Mouse (Mus musculus) erythroblast, adult 5-6 weeks (primary cell): ENCODE measurements around the gene Hipk1. TPM values are rescaled to one million over a fixed set of nuclear protein-coding genes. Genes with fewer than 3 reads are reported as not detected.

ENCODE experiments used
- ATAC-seq: replicated peaks from 2 replicates; pipeline ENCODE4 v1.8.0; 2016; ENCODE audit warnings: moderate number of reproducible peaks, mild to moderate bottlenecking, moderate TSS enrichment, inconsistent platforms; ENCODE audit not compliant: poor library complexity, low FRiP score, severe bottlenecking
- total RNA-seq, 2 experiments: library from RNA; stranded (forward) in 1 of 2; stranded (reverse) in 1 of 2; fragments of 150-400 nt in 1 of 2; fragments of 200-764, 138-1000 nt in 1 of 2; gene quantifications; 2 replicates each; pipeline versions ENCODE4 v1.2.3 to v1.2.4; 2015 to 2017; ENCODE audit warnings: low replicate concordance in 2 of 2

The Hipk1 gene
- total RNA-seq, 2 experiments from 2014 or later, result 491 to 752 TPM

- ATAC-seq, result no peak
Measured at GRCm38 (mm10) chr3:103726642-103727041, 64.7 kb downstream of the Hipk1 start.

DNA sequence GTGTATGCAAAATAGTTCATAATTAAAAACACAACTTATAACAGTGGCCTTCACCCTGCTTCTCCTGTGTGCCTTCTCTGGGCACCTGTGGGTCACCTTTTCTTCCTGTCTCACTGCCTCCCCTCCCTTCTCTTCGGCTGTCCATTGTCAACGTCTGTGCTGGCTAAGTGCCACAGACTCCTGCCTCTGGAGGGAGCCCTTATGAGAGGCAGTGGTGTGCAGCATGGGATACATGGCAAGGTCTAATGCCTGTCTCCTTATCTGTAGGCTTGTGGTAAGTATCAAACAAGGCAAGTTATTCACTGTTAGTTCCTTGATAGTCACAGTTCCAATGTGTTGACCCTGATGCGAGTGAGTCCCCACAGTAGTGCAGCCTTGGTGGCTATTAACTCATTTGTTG, 67.2 kb downstream of the Hipk1 start:
- ATAC-seq, result peak; percentile 59

DNA sequence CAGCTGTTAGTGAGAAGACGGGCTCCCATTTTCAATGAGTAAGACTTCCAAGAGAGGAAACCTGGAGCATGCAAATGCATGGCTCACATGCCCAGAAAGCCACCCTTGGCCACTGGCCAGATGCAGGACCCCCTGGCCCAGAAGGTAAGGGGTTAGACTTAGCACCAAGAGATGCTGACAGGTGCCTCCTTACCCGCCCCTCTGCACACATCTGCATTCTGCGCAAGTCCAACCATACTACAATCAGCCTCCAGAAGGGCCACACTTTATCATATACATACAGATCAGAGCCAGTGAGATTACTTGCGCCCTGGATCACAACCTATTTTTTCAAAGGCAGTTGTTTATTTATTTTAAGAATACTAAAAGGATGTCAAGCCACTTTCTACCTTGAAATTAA, 72.6 kb downstream of the Hipk1 start:
- no peak for ATAC-seq

DNA sequence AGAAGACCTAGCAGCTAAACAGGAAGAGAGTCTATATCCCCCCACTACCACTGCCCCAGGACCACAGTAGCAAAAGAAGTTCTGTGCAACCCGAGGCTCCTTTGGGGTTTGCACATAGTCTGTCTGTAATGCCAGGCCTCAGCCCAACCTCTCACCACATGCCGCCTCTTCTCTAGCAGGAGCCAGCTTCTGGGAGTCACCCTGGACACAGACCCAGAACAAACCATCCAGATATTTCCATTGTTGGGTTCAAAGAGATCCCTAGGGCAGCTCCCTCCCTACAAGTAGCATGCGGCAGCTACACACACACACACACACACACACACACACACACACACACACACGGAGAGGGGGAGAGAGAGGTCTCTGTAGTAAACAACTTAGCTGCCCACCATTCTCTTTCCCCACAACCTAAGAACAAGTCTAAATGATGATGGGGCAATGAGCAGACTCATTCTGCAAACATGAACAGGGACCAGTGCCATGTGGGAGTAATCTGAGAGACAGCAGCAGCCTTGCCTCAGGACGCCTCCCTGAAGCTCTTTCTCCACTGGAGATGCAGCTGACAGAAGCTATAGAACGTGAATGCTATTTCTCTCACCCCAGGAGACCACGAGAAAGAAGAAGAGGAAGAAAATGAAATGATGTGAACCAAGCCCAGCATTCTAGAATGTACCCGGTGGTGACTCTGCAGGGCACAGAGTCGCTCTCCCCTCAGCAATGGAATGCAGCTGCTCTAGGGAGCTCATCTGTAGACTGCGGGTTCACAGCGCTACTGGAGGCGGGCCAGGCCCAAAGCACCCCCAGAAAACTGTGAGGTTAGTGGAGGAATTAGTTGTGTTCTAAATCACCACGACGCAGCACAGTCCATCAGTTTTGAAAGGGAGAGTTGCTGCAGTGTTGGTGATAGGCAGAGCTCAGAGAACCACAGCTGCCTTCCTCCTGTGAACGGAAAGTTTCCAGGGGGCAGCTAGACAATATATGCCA, 74.3 kb downstream of the Hipk1 start:
- ATAC-seq, result no peak

- no peak for ATAC-seq
Measured at GRCm38 (mm10) chr3:103715762-103716693, 75.3 kb downstream of the Hipk1 start.

DNA sequence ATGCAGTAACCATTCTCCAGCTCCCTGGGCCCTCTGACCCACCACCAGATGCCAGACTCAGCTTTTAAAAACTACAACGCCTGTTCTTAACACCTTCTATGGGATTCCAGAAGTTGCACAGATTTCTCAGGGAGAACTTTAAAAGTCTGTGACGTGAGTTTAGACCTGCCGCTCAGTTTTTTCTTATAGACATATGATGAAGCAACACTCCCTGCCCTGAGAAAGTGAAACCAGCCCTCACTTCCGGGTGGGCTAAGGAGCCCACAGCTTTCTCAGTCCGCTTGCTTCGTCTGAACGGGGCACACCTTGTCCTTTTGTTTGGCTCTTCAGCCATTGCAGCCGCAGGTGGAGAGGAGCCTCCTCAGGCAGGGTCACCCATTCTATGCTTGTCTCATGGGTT, 76.4 kb downstream of the Hipk1 start:
- no peak for ATAC-seq

GRCm38 (mm10) chr3:103714236-103714875, 77.0 kb downstream of the Hipk1 start:
- 0 out of 2 replicates have a peak, but pooled peaks have one; percentile 37 for ATAC-seq

GRCm38 (mm10) chr3:103712196-103712595, 79.2 kb downstream of the Hipk1 start:
- no peak for ATAC-seq

DNA sequence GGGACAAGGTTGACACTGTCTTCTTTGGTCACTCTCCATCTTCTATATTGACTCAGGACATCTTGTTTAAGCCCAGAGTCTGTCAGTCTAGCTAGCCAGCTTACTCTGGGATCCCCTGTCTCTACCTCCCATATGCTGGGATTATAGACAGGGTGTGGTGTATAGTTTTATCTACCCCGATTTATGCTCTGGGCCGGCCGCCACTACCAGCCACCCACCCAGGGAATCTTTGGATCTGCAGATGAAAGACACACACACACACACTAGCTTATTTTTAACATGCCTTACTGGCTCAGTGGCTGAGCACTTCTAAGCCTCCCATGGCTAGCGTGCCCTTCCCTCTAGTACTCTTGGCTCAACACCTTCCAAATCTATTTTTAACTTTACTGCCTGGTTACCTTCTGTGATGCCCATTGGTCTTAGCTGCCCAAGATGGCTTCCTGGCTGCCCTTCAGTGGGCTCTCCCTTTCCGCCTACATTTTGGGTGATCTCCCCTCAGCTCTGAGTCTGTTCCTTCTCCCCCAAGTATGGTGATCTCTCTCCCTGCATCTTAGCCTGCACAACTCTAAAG, 81.8 kb downstream of the Hipk1 start:
- ATAC-seq, result no peak

- no peak for ATAC-seq
Measured at GRCm38 (mm10) chr3:103705426-103705825, 85.9 kb downstream of the Hipk1 start.

GRCm38 (mm10) chr3:103704661-103705060, 86.7 kb downstream of the Hipk1 start:
- ATAC-seq, result no peak

DNA sequence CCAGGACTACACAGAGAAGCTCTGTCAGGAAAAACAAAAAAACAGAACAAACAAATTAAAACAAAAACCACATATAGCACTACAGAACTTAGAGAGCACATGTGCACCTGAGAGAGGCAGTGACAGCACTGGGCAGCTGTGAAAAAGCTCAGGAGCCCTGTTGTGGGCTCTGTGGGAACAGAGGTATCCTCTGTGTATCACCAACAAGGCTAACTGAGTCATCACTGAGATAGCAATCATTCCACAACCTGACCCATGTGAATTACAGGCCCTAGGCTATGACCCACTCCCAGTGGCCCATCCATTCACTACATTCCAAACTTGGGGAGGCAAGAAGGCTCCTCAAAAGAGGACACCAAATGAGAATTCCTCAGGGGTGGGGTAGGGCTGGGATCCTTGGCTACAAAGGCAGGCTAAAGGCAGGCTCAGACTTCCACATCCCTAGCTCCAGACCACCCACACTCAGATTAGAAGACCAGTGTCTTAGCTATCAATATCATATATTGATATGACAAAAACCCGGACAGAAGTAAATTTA, 94.9 kb downstream of the Hipk1 start:
- no peak for ATAC-seq

DNA sequence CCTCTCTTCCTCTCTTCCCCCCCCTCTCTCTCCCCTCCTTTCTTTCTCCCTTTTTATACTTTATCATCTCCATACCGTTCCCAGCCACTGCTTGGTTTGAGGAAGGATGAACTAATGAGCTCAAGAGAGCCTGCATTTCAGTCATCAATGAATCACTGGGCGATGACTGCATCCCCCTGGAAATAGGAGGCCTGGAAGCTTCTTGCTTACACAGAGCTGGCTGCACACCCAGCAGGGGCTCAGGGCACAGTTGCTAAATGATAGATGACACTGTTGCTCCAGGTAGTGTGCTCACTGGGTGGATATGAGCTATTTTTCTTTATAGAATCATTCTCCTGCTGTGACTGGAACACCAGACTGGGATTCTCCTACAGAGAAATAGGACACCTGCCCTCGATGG, 95.8 kb downstream of the Hipk1 start:
- no peak for ATAC-seq

- ATAC-seq, result no peak
Measured at GRCm38 (mm10) chr3:103690506-103690905, 100.9 kb downstream of the Hipk1 start.

Other genes with a start within 250 kb of the Hipk1 start
- gene Syt6, start 216.3 kb downstream of the Hipk1 start, total RNA-seq (2015; ENCODE audit: low replicate concordance), result not detected in 2 replicates
- gene Syt6, start 216.3 kb downstream of the Hipk1 start, total RNA-seq (2017; ENCODE audit: low replicate concordance), result 0.94 and 3.6 TPM in 2 replicates
- gene Atg4a-ps, start 145.5 kb downstream of the Hipk1 start, total RNA-seq (2015; ENCODE audit: low replicate concordance), result 1.5 and 4.2 TPM in 2 replicates
- 6.0 and 12.7 TPM in 2 replicates for gene Atg4a-ps, start 145.5 kb downstream of the Hipk1 start, total RNA-seq (2017; ENCODE audit: low replicate concordance)
- gene Olfml3, start 53.6 kb downstream of the Hipk1 start, total RNA-seq (2015; ENCODE audit: low replicate concordance), result 1.9 and 4.0 TPM in 2 replicates
- 1.8 and 2.2 TPM in 2 replicates for gene Olfml3, start 53.6 kb downstream of the Hipk1 start, total RNA-seq (2017; ENCODE audit: low replicate concordance)
- gene Gm10964, start 52.2 kb downstream of the Hipk1 start, total RNA-seq (2015; ENCODE audit: low replicate concordance), result not detected in 2 replicates
- gene Gm10964, start 52.2 kb downstream of the Hipk1 start, total RNA-seq (2017; ENCODE audit: low replicate concordance), result not detected in 2 replicates
- 22.5 and 24.5 TPM in 2 replicates for gene Dclre1b, start 17.9 kb upstream of the Hipk1 start, total RNA-seq (2015; ENCODE audit: low replicate concordance)
- 14.1 and 19.1 TPM in 2 replicates for gene Dclre1b, start 17.9 kb upstream of the Hipk1 start, total RNA-seq (2017; ENCODE audit: low replicate concordance)
- 56.9 and 81.1 TPM in 2 replicates for gene Ap4b1, start 18.0 kb upstream of the Hipk1 start, total RNA-seq (2015; ENCODE audit: low replicate concordance)
- gene Ap4b1, start 18.0 kb upstream of the Hipk1 start, total RNA-seq (2017; ENCODE audit: low replicate concordance), result 82.4 and 103 TPM in 2 replicates
- gene Gm43064, start 18.0 kb upstream of the Hipk1 start, total RNA-seq (2015; ENCODE audit: low replicate concordance), result 11.5 and 30.2 TPM in 2 replicates
- gene Gm43064, start 18.0 kb upstream of the Hipk1 start, total RNA-seq (2017; ENCODE audit: low replicate concordance), result 4.9 and 28.2 TPM in 2 replicates
- gene Bcl2l15, start 41.0 kb upstream of the Hipk1 start, total RNA-seq (2015; ENCODE audit: low replicate concordance), result 26.8 and 28.8 TPM in 2 replicates
- gene Bcl2l15, start 41.0 kb upstream of the Hipk1 start, total RNA-seq (2017; ENCODE audit: low replicate concordance), result 38.9 and 50.0 TPM in 2 replicates
- 53.4 and 60.0 TPM in 2 replicates for gene Ptpn22, start 68.2 kb upstream of the Hipk1 start, total RNA-seq (2015; ENCODE audit: low replicate concordance)
- 10.7 and 19.7 TPM in 2 replicates for gene Ptpn22, start 68.2 kb upstream of the Hipk1 start, total RNA-seq (2017; ENCODE audit: low replicate concordance)
- gene Rsbn1, start 122.6 kb upstream of the Hipk1 start, total RNA-seq (2015; ENCODE audit: low replicate concordance), result 10.9 and 16.3 TPM in 2 replicates
- 13.8 and 15.0 TPM in 2 replicates for gene Rsbn1, start 122.6 kb upstream of the Hipk1 start, total RNA-seq (2017; ENCODE audit: low replicate concordance)
- 2.7 and 3.7 TPM in 2 replicates for gene Phtf1, start 176.5 kb upstream of the Hipk1 start, total RNA-seq (2015; ENCODE audit: low replicate concordance)
- gene Phtf1, start 176.5 kb upstream of the Hipk1 start, total RNA-seq (2017; ENCODE audit: low replicate concordance), result 5.6 and 21.0 TPM in 2 replicates